Mouse (Mus musculus) megakaryocyte, embryonic 14.5 days (primary cell): ENCODE data around the gene Ccnd3.

Source experiments
- FLI1 ChIP-seq: IDR thresholded peaks from 2 replicates; pipeline ENCODE4 v1.6.1; 2012; ENCODE audit warnings: low read length, inconsistent platforms, mixed read lengths
- GATA1 ChIP-seq: IDR thresholded peaks from 3 replicates; pipeline ENCODE4 v1.6.1; 2012; ENCODE audit warnings: mixed read lengths, low read length, inconsistent platforms, borderline replicate concordance

- TF ChIP-seq FLI1 = no peak
- TF ChIP-seq GATA1 = no peak
Measured at GRCm38 (mm10) chr17:47616652-47617051, 111.8 kb downstream of the Ccnd3 start.
